Mouse (Mus musculus) neural tube, embryonic 13.5 days (tissue): ENCODE results near the gene Tuba1a. TPM values are rescaled to one million over a fixed set of nuclear protein-coding genes. Genes with fewer than 3 reads are reported as not detected.

ENCODE experiments used
- ATAC-seq: fragments of 200-750 bp; cut with Nextera tagmentation; 2 replicates; pipeline ENCODE4 v1.8.0; 2017; ENCODE audit warnings: low read depth, mild to moderate bottlenecking, moderate TSS enrichment, moderate library complexity
- H3K27ac ChIP-seq: fragments of 300-500 bp; sonication (generic); replicated peaks from 2 replicates; pipeline ENCODE4 v1.5.1; 2015; ENCODE audit warnings: moderate library complexity, mild to moderate bottlenecking, inconsistent platforms
- H3K27me3 ChIP-seq: fragments of 300-500 bp; sonication (generic); 2 replicates; pipeline ENCODE4 v1.6.1; 2015; ENCODE audit warnings: mild to moderate bottlenecking, inconsistent platforms
- H3K36me3 ChIP-seq: fragments of 300-500 bp; sonication (generic); 2 replicates; pipeline ENCODE4 v1.6.1; 2015; ENCODE audit warnings: mild to moderate bottlenecking, inconsistent platforms
- H3K4me1 ChIP-seq: fragments of 300-500 bp; sonication (generic); replicated peaks from 2 replicates; pipeline ENCODE4 v1.6.1; 2015; ENCODE audit warnings: inconsistent platforms
- H3K4me2 ChIP-seq: fragments of 300-500 bp; sonication (generic); 2 replicates; pipeline ENCODE4 v1.6.1; 2015; ENCODE audit warnings: inconsistent platforms, mild to moderate bottlenecking, moderate library complexity
- H3K4me3 ChIP-seq: fragments of 300-500 bp; sonication (generic); 2 replicates; pipeline ENCODE4 v1.5.1; 2015; ENCODE audit warnings: mild to moderate bottlenecking, inconsistent platforms
- H3K9ac ChIP-seq: fragments of 300-500 bp; sonication (generic); 2 replicates; pipeline ENCODE4 v1.6.1; 2015; ENCODE audit warnings: moderate library complexity, mild to moderate bottlenecking, inconsistent platforms
- H3K9me3 ChIP-seq: fragments of 300-500 bp; sonication (generic); 2 replicates; pipeline ENCODE4 v1.6.1; 2016; ENCODE audit warnings: inconsistent platforms
- WGBS: fragments of 180-500 bp; shearing (Covaris S2); methylation state at CpG from one replicate; pipeline ENCODE4 v1.1.7; 2015; 5-methylcytosine and 5-hydroxymethylcytosine counted together
- polyA plus RNA-seq: library from polyadenylated mRNA; unstranded; fragments of >200 nt; fragmentation: Nextera tagmentation; extraction: Ambion mirVana; gene quantifications from 2 replicates; pipeline ENCODE4 v1.2.1, GENCODE M21; 2015

Gene Tuba1a
- polyA plus RNA-seq, 1 experiment from 2014 or later, result 14,228 TPM

DNA sequence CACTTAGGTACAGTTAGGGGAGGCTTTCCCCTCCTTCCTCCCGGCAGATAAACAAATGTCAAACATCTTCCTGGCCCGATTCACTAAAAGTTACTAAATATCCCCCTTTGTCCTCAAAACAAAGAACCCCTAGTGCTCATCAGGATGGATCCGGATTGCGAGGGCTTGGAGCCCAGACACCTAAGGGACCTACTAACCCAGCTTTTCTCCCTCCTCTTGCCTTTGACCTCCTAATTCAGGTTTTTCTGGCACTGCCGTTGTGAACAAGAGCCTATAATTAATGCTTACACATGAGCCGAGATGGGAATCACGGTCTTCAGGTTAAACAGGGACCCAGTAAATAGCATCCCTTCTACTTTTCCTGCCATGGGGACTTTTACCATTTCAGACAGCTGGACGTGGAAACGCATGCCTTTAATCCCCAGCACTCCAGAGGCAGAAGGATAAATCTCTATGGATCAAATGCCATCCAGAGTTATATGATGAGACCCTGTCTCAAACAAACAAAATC, 38.1 kb upstream of the Tuba1a start:
- WGBS, result 3% methylated on average over 9 of the region's 9 CpGs
- H3K4me1 ChIP-seq, result peaks cover 74% of the 10 kb centered on the region
- H3K27ac ChIP-seq, result peak overlapping the region; percentile 99
- no peaks in the 10 kb centered on the region for H3K27me3 ChIP-seq
- H3K36me3 ChIP-seq, result no peaks in the 10 kb centered on the region
- no peak for ATAC-seq
- no peaks in the 10 kb centered on the region for H3K9me3 ChIP-seq
- H3K4me2 ChIP-seq, result peak overlapping the region; percentile 67
- H3K4me3 ChIP-seq, result peak overlapping the region; percentile 39
- peak overlapping the region; percentile 73 for H3K9ac ChIP-seq

DNA sequence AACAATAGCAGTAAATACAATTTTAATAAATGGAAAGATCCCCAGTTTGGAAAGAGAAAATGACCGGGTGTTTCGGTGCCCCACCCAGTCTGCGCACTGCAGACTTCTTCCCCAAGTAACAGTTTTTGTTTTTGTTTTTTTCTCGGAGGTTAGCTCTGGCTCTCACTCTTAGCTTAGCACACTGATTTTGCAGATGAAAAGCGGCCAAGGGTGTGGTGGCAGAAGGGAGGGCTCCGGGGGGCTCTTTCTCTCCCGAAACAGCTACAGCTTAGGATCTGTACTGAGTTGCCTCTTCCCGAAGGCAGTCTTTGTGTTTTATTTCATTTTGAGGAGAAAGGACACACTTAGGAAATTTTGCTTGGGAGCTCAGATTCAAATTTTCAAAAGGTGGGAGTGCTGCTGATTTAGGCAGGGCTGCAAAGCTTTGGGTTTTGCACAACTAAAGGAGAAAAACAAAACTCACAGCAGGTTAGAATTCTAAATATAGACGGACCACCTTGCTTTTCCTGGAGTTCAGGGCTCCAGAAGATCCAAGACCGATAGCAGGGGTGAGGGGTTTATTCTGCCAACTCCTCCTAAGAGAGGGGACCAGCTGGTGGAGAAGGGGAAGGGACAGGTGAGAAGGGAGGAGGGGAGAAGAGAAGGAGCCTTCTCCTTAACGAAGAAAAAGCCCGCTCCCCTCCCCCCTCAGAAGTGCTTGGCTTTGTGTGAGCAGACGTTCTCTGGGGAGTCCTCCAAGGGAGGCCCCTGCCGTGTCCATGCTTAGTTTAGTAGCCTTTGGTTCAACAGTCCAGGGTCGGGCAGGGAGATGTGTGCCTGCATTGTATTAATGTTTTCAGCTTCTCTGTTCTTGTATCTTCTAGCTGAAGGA, 37.4 kb upstream of the Tuba1a start:
- Histone ChIP-seq H3K4me1 (peaks cover 81% of the 10 kb centered on the region), H3K9ac (peak overlapping the region; percentile 73), H3K36me3 (no peaks in the 10 kb centered on the region), H3K4me3 (peak overlapping the region; percentile 39), H3K4me2 (peak overlapping the region; percentile 67), H3K9me3 (no peaks in the 10 kb centered on the region), H3K27ac (peak overlapping the region; percentile 99), H3K27me3 (no peaks in the 10 kb centered on the region)
- no peak for ATAC-seq
- WGBS, result 12% methylated on average over 15 of the region's 15 CpGs

DNA sequence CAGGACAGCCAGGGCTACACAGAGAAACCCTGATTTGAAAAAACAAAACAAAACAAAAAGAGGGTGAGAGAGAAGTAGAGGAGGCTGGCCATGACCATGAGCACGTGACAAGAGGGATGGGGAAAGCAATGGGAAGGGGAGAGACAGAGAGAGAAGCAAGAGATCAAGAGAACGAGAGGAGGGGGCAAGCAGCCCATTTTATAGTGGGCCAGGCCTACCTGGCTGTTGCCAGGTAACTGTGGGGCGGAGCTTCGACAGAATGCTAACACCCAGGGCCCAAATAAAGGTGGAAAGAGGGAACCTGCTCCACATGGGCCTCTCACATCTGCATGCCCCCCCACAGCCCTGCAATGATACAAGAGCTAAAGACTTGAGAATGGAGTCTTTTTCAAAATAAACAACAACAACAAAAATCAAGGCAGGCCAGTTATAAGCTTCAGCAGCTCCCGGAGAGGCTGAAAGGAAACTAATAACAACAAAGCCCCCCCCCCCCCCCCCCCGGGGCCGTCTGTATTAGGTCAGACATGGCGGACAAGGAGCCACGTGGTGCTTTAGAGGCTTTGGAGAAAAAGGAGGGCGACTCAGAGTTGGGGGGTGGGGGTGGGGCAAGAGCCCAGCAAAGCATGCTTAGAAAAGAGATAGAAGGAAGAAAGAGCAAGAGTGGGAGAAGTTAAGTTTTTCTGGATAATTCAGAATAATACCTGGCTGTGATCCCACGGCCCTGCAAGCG, 36.4 kb upstream of the Tuba1a start:
- peak overlapping the region; percentile 67 for H3K4me2 ChIP-seq
- ATAC-seq, result no peak
- H3K36me3 ChIP-seq, result no peaks in the 10 kb centered on the region
- peak overlapping the region; percentile 73 for H3K9ac ChIP-seq
- H3K4me1 ChIP-seq, result peaks cover 83% of the 10 kb centered on the region
- H3K9me3 ChIP-seq, result no peaks in the 10 kb centered on the region
- H3K4me3 ChIP-seq, result peak overlapping the region; percentile 39
- H3K27ac ChIP-seq, result peak overlapping the region; percentile 99
- WGBS, result 28% methylated on average over 10 of the region's 12 CpGs
- no peaks in the 10 kb centered on the region for H3K27me3 ChIP-seq

DNA sequence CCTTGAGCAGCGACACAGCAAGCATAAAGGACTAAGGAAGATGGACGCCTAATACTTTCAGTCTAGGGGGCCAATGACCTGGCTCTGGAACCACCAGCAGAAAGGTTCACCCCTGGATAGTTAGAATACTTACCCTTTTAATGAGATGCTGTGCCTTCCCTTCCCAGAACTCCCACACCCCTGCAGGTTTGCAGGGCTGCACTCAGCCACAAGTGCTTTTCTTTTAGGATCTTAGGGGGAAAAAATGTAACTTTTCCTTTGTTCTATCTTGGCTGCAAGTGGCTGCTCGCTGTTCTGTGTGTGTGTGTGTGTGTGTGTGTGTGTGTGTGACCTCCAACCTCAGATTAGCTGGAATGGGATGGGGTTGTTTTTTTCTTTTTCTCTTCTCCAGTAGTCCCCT, 35.3 kb upstream of the Tuba1a start:
- WGBS, result 62% methylated on average over 3 of the region's 3 CpGs
- Histone ChIP-seq H3K4me2 (peak overlapping the region; percentile 67), H3K27ac (peak overlapping the region; percentile 99), H3K4me3 (no peak overlapping the region), H3K9ac (peak overlapping the region; percentile 91), H3K9me3 (no peaks in the 10 kb centered on the region), H3K27me3 (no peaks in the 10 kb centered on the region), H3K4me1 (peaks cover 78% of the 10 kb centered on the region), H3K36me3 (no peaks in the 10 kb centered on the region)
- no peak for ATAC-seq

DNA sequence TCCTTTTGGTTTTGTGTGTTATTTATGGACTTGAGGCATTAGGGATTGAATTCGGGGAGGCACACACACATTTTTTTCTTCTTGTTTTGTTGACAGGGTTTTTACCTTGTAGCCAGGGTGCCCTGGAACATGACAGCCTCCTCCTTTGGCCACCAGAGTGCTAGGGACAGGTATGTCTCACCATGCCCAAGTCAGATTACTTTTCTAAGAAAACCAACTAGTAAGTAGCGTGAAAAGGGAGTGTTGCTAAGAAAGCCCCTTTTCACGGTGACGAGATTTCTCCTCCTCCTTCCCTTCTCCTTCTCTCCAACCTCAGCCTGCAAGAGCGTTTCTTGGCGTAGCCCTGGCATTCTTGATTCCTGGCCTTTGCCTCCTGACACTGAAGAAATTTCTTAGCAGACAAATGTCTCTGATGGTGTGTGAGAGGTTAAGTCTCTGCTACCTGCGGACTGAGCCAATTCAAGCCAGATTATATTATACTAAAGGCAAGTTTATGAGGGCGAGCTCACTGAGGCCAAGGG, 34.2 kb upstream of the Tuba1a start:
- 20% methylated on average over 8 of the region's 8 CpGs for WGBS
- ATAC-seq, result no peak
- no peaks in the 10 kb centered on the region for H3K9me3 ChIP-seq
- no peaks in the 10 kb centered on the region for H3K36me3 ChIP-seq
- peak overlapping the region; percentile 91 for H3K9ac ChIP-seq
- peak overlapping the region; percentile 99 for H3K27ac ChIP-seq
- H3K4me2 ChIP-seq, result peak overlapping the region; percentile 67
- peak overlapping the region; percentile 46 for H3K4me3 ChIP-seq
- H3K4me1 ChIP-seq, result peaks cover 80% of the 10 kb centered on the region
- H3K27me3 ChIP-seq, result no peaks in the 10 kb centered on the region

DNA sequence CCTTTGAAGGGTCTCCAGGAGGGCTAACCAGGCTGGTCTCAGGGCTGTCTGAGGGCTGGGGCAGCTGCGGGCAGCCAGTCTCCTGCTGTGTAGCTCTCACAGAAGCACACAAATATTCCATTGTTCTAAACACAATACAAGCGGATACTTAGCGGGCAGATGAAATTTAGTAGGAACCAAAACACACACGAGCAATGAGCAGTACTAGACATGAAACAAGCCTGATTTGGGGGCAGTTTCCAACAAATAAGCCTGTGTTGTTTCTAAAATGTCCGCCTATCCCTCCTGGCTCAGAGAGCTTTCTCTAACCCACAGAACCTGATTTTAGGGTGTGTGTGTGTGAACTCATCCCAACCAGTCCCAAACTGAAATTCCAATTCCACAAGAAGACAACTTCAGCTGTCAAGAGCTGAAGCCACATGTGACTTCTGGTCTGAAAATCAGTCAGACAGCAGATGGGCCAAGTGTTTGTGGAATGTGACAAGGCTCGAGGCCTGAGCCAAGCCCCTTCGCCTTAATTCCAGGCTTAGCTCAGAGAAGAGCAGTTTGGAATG, 33.7 kb upstream of the Tuba1a start:
- Histone ChIP-seq H3K4me2 (peak overlapping the region; percentile 67), H3K4me3 (peak overlapping the region; percentile 46), H3K27ac (peak overlapping the region; percentile 99), H3K9ac (peak overlapping the region; percentile 91), H3K36me3 (no peaks in the 10 kb centered on the region), H3K27me3 (no peaks in the 10 kb centered on the region), H3K9me3 (no peaks in the 10 kb centered on the region), H3K4me1 (peaks cover 80% of the 10 kb centered on the region)
- ATAC-seq, result no peak
- 2% methylated on average over 7 of the region's 7 CpGs for WGBS

DNA sequence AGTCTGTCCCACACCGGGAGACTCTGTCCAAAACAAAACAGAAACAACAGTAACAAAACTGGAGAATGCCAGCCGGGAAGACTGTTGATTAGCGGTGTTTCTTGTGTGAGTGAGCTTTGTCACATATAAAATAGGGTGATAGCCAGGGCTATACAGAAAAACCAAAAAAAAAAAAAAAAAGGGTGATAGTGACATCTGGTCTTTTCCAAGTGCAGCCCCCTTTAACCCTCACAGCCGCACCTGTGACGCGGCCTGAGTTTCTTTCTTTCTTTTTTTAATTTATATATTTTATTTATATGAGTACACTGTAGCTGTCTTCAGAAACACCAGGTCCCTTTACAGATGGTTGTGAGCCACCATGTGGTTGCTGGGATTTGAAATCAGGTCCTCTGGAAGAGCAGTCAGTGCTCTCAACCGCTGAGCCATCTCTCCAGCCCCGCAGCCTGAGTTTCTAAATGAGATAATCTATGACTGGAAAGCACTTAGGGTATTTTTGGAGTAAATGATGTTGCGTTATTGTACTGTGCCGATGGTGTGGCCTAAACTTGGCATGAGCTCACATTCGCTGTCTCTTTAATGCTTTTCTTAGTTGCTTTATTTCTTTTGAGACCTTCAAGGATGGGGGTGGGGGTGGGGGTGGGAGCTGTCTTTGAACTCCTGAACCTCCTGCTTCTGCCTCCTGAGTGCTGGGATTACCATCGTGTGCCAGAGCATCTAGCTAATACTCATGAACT, 32.6 kb upstream of the Tuba1a start:
- WGBS, result 15% methylated on average over 12 of the region's 12 CpGs
- Histone ChIP-seq H3K9ac (peak overlapping the region; percentile 91), H3K27me3 (no peaks in the 10 kb centered on the region), H3K9me3 (no peaks in the 10 kb centered on the region), H3K4me3 (peak overlapping the region; percentile 46), H3K4me2 (peak overlapping the region; percentile 67), H3K27ac (peak overlapping the region; percentile 99), H3K4me1 (peaks cover 76% of the 10 kb centered on the region), H3K36me3 (no peaks in the 10 kb centered on the region)
- ATAC-seq, result no peak

DNA sequence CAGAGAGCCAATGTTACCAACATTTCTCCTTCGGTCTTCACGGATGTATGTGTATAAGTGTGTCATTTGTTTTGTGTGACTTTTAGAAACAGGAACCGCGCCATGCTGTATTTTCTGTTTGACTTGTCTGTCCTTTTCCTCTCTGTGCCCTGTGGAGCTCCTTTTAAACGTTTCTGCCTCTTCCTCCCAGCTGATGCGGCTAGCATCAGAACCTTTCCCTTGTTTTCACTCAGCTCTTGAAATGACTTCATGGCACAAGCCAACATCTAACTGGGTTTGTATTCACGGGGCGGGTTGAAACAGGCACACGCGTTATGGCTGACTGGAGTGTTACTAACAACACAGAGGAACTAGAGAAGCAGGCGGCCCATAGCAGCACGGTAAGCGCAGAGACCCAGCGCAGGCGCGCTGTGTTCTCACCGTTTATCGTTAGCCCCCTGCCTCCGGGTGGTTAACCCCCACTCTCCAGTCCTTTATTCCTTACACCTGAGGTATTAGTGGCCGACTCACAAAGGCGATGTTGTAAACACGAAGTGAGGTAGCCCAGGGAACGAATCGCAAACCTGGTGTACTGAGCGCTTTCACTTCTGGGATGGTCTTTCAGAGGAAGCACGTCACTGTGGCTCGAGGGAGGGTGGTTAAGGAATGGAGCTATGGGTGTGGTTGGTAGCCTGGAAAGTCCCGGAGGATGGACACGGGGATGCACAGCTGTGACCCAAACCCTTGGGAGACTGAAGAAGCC, 31.9 kb upstream of the Tuba1a start:
- H3K9ac ChIP-seq, result peak overlapping the region; percentile 91
- H3K4me2 ChIP-seq, result peak overlapping the region; percentile 67
- 1% methylated on average over 29 of the region's 29 CpGs for WGBS
- peak overlapping the region; percentile 99 for H3K27ac ChIP-seq
- H3K36me3 ChIP-seq, result no peaks in the 10 kb centered on the region
- H3K4me3 ChIP-seq, result peak overlapping the region; percentile 46
- ATAC-seq, result peak; percentile 71
- H3K9me3 ChIP-seq, result no peaks in the 10 kb centered on the region
- H3K27me3 ChIP-seq, result no peaks in the 10 kb centered on the region
- H3K4me1 ChIP-seq, result peaks cover 69% of the 10 kb centered on the region

DNA sequence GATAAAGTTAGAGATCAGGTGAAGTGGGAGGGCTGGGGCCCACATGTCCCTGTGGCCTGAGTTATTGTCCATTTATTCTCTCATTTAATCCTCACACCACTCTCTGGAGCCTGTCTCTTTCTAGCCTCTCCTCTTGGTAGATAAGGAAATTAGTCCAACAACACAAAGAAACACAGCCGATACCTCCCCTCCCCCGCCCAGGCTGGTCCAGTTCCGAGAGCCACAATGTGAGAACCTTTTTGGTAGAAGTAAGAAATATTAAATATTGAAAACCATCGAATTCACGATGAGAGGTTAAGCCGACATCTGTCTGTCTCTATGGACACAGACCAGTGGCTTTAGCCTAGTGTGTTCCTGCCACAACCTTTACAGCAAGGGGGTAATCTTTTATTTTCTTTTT, 31.2 kb upstream of the Tuba1a start:
- ATAC-seq, result no peak
- Histone ChIP-seq H3K4me3 (peak overlapping the region; percentile 46), H3K9ac (peak overlapping the region; percentile 91), H3K36me3 (no peaks in the 10 kb centered on the region), H3K27me3 (no peaks in the 10 kb centered on the region), H3K9me3 (no peaks in the 10 kb centered on the region), H3K4me2 (peak overlapping the region; percentile 67), H3K27ac (peak overlapping the region; percentile 99), H3K4me1 (peaks cover 69% of the 10 kb centered on the region)
- WGBS, result 19% methylated on average over 6 of the region's 6 CpGs

DNA sequence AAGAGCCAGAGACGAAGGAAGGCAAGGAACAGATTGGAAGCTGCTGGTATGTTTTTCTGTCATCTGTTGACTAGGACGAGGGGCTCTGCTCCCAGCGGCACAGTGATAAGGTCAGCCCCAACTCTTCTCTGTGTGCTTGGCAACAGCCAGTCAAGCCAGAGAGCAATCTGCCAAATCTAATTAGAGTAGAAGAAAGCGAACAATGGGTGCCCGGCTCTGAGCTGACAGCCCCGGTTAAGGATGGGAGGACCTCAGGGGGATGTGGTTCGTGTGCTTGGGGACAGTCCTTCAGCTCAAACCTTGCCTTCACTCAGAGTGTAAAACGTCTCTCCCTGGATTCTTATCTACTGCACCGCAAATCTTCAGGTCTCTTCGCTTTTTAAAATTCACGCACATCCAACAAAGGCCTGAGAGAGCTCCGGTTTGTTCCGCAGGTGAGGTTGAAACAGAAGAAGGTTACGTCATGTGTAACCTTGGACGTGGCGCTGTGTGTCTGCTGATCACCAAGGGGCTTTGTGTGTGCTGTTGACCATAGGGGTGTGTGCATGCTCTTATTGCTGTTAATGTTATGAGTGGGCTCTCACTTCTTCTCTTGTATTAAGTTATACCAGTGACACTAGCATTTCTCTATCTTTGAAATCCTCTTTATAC, 30.1 kb upstream of the Tuba1a start:
- ATAC-seq, result peak; percentile 54
- peaks cover 68% of the 10 kb centered on the region for H3K4me1 ChIP-seq
- H3K9ac ChIP-seq, result peak overlapping the region; percentile 91

More for the DNA sequence above, 30.1 kb upstream of the Tuba1a start:
- Histone ChIP-seq H3K36me3 (no peaks in the 10 kb centered on the region), H3K9me3 (no peaks in the 10 kb centered on the region), H3K27me3 (no peaks in the 10 kb centered on the region), H3K27ac (peak overlapping the region; percentile 99), H3K4me3 (peak overlapping the region; percentile 46), H3K4me2 (peak overlapping the region; percentile 67)
- 15% methylated on average over 16 of the region's 16 CpGs for WGBS
